ENCODE assay signal across 8 mouse cellular contexts in the genomic region with DNA sequence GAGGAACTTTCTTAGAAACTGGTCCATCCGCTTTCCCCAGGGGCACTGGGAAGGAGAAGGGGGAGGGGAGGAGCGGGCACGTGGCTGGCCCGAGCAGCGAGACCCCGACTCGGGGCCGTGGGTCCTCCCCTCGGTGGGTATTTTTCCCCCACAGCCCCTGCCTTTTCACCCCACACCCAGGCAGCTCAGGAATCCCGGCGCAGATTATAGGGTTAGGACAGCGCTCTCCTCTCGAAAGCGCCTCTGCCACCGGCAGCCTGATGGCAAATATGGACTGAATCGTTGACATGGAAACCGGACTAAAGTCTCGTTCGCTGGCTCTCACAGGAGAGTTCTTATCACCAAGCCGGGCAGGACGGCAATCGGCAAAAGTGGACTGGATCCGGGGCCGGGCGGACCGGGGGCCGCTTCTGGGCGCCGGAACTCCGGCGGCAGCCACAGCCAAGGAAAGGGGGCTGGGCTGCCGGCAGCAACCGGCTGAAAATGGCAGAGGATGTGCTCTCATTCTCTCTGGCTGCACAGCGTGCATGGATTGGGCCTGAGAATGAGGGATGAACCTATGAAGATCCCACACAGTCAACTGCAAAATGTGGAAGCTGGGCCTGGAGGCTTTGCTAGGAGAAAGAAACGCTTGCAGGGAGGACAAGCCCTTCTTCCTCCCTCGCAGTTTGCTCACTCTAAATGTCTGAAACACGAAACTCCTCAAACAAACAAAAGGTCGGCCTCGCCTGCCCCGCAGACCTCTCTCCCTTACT. TPM values are rescaled to one million over a fixed set of nuclear protein-coding genes. Genes with fewer than 3 reads are reported as not detected.
DNase-seq lines count a peak whose midpoint lies in the region; ATAC-seq lines count a peak whose summit lies in the region.

A gene (minus strand): TSS at position 256 of the 755 bp plus-strand sequence.

- peaks cover 17% of the 10 kb centered on the region for H3K4me1 ChIP-seq in hindbrain, embryonic 12.5 days

- peak within 1 kb of the TSS; percentile 93 for H3K4me2 ChIP-seq in hindbrain, embryonic 12.5 days (replicated peaks)

- DNase-seq in NIH3T3 (ENCODE audit: low read depth) = peak; percentile 93
- DNase-seq in cerebellum, postnatal 10 days = peak; percentile 93 to 96
- DNase-seq in frontal cortex, postnatal 10 days (ENCODE audit: low spot score in 2 of 2) = peak; percentile 94
- peak; percentile 96 to 97 for DNase-seq in layer of hippocampus, postnatal 14 days (ENCODE audit: low spot score in 2 of 2)
- DNase-seq in lung, postnatal 14 days = peak; percentile 94
- peak; percentile 77 for DNase-seq in retina, adult 2 months (ENCODE audit: low read depth, low spot score)
- DNase-seq in thymus, postnatal 36 days = peak; percentile 95 to 96

- H3K27ac ChIP-seq in hindbrain, embryonic 12.5 days = peak within 1 kb of the TSS; percentile 100

- H3K9me3 ChIP-seq in hindbrain, embryonic 12.5 days (replicated peaks) = no peaks in the 10 kb centered on the region

- peak; percentile 70 for ATAC-seq in hindbrain, embryonic 12.5 days (ENCODE audit: low FRiP score)

- no peaks in the 10 kb centered on the region for H3K27me3 ChIP-seq in hindbrain, embryonic 12.5 days

- WGBS in hindbrain, embryonic 12.5 days = under 1% methylated on average over 40 of the region's 40 CpGs

- peak within 1 kb of the TSS; percentile 56 for H3K4me3 ChIP-seq in hindbrain, embryonic 12.5 days

- H3K36me3 ChIP-seq in hindbrain, embryonic 12.5 days = no peaks in the 10 kb centered on the region

- H3K9ac ChIP-seq in hindbrain, embryonic 12.5 days = peak within 1 kb of the TSS; percentile 99

RNA-seq across cellular contexts. Expression of the gene that starts here (rescaled TPM):
- 41.9 and 44.3 TPM in 2 replicates for polyA plus RNA-seq in hindbrain, embryonic 12.5 days (2016; fragmentation: Nextera tagmentation; extraction: Ambion mirVana)
- total RNA-seq in layer of hippocampus, postnatal 14 days (2021) = 10 to 100 TPM; 75.3 to 76.5 TPM

Comparison
In these comparisons a context has a peak if more than half of its experiments do, and no peak if none do; other contexts are left out.
1. Peak in every context shown above with its lines: DNase-seq, ATAC-seq, H3K4me3 ChIP-seq and H3K27ac ChIP-seq.